Mouse (Mus musculus): Measurements from ENCODE around the gene Sbds. TPM values are rescaled to one million over a fixed set of nuclear protein-coding genes. Genes with fewer than 3 reads are reported as not detected.

Gene Sbds
- polyA plus RNA-seq (2012) = 8.4 and 18.4 TPM in 2 replicates

GRCm38 (mm10) chr5:130255017-130255720, at the start of gene Sbds, which contains the start of gene Tyw1:
Sbds (minus strand) TSS chr5:130255530.
Tyw1 (plus strand) TSS chr5:130255619.
- no peak for TF ChIP-seq GATA1 (IDR thresholded peaks at IDR 0.05; ENCODE audit: low read length)

GRCm38 (mm10) chr5:130303611-130304010, 48.3 kb upstream of the Sbds start:
- no peak for TF ChIP-seq GATA1 (IDR thresholded peaks at IDR 0.05; ENCODE audit: low read length)

- no peak for TF ChIP-seq GATA1 (IDR thresholded peaks at IDR 0.05; ENCODE audit: low read length)
These were observed 44.2 kb upstream of the Sbds start for GRCm38 (mm10) chr5:130299526-130299925.

- TF ChIP-seq GATA1 (IDR thresholded peaks at IDR 0.05; ENCODE audit: low read length) = no peak
These were observed 43.6 kb upstream of the Sbds start for GRCm38 (mm10) chr5:130298831-130299460.

- TF ChIP-seq GATA1 (IDR thresholded peaks at IDR 0.05; ENCODE audit: low read length) = no peak
These were observed 40.7 kb upstream of the Sbds start for GRCm38 (mm10) chr5:130296071-130296470.

GRCm38 (mm10) chr5:130294598-130294997, 39.3 kb upstream of the Sbds start:
- no peak for TF ChIP-seq GATA1 (IDR thresholded peaks at IDR 0.05; ENCODE audit: low read length)

GRCm38 (mm10) chr5:130293941-130294340, 38.6 kb upstream of the Sbds start:
- no peak for TF ChIP-seq GATA1 (IDR thresholded peaks at IDR 0.05; ENCODE audit: low read length)

- no peak for TF ChIP-seq GATA1 (IDR thresholded peaks at IDR 0.05; ENCODE audit: low read length)
These were observed 37.6 kb upstream of the Sbds start for GRCm38 (mm10) chr5:130292976-130293375.

- no peak for TF ChIP-seq GATA1 (IDR thresholded peaks at IDR 0.05; ENCODE audit: low read length)
These were observed 35.4 kb upstream of the Sbds start for GRCm38 (mm10) chr5:130290775-130291174.

- no peak for TF ChIP-seq GATA1 (IDR thresholded peaks at IDR 0.05; ENCODE audit: low read length)
These were observed 34.9 kb upstream of the Sbds start for GRCm38 (mm10) chr5:130290242-130290641.

GRCm38 (mm10) chr5:130288106-130288505, 32.8 kb upstream of the Sbds start:
- no peak for TF ChIP-seq GATA1 (IDR thresholded peaks at IDR 0.05; ENCODE audit: low read length)

- no peak for TF ChIP-seq GATA1 (IDR thresholded peaks at IDR 0.05; ENCODE audit: low read length)
These were observed 27.9 kb upstream of the Sbds start for GRCm38 (mm10) chr5:130283079-130283732.

GRCm38 (mm10) chr5:130278011-130278472, 22.7 kb upstream of the Sbds start:
- TF ChIP-seq GATA1 (IDR thresholded peaks at IDR 0.05; ENCODE audit: low read length) = no peak

- TF ChIP-seq GATA1 (IDR thresholded peaks at IDR 0.05; ENCODE audit: low read length) = no peak
These were observed 20.2 kb upstream of the Sbds start for GRCm38 (mm10) chr5:130275509-130275908.

GRCm38 (mm10) chr5:130273046-130273445, 17.7 kb upstream of the Sbds start:
- TF ChIP-seq GATA1 (IDR thresholded peaks at IDR 0.05; ENCODE audit: low read length) = no peak

- no peak for TF ChIP-seq GATA1 (IDR thresholded peaks at IDR 0.05; ENCODE audit: low read length)
These were observed 17.0 kb upstream of the Sbds start for GRCm38 (mm10) chr5:130272344-130272743.
